Mouse (Mus musculus): ENCODE measurements around the gene Dennd4b.

- TF ChIP-seq CTCF (IDR thresholded peaks at IDR 0.05; ENCODE audit: control insufficient read depth, insufficient read depth, insufficient replicate concordance, low read depth, low read length) (no peak), POLR2A (IDR thresholded peaks at IDR 0.05; ENCODE audit: control insufficient read depth, low read depth, low read length) (no peak)
Observed at GRCm38 (mm10) chr3:90241251-90241650, 23.7 kb upstream of the Dennd4b start.
